Mouse (Mus musculus): ENCODE measurements at regions not wholly inside any gene's neighbourhood (a gene's known extent, or its start where the extent isn't known, plus 50 kb on each side); places are given as distances from the start of the nearest gene placed in this dataset.
"Not testable (repeated sequence)": the region's sequence is repeated elsewhere in the genome, so short reads cannot be mapped to it uniquely, and the experiment has no call there.

- no peak for DNase-seq
Measured at GRCm38 (mm10) chr3:16130385-16130784, 124.1 kb upstream of the Gm5150 start.

GRCm38 (mm10) chr3:16125346-16125915 is 119.2 kb upstream of the Gm5150 start:
- not testable (repeated sequence) for DNase-seq

- no peak for DNase-seq
Measured at GRCm38 (mm10) chr3:16115944-16116343, 109.7 kb upstream of the Gm5150 start.

GRCm38 (mm10) chr3:16107492-16107891 is 101.3 kb upstream of the Gm5150 start:
- DNase-seq: no peak

- no peak for DNase-seq
Measured at GRCm38 (mm10) chr3:16105080-16105479, 98.8 kb upstream of the Gm5150 start.

GRCm38 (mm10) chr3:16103180-16103579 is 96.9 kb upstream of the Gm5150 start:
- DNase-seq: no peak

GRCm38 (mm10) chr3:16086550-16086949 is 80.3 kb upstream of the Gm5150 start:
- DNase-seq: peak; percentile 3 to 9

GRCm38 (mm10) chr3:16085288-16085687 is 79.1 kb upstream of the Gm5150 start:
- DNase-seq: no peak

- no peak for DNase-seq
Measured at GRCm38 (mm10) chr3:16079178-16079577, 72.9 kb upstream of the Gm5150 start.

GRCm38 (mm10) chr3:16071906-16072305 is 65.7 kb upstream of the Gm5150 start:
- DNase-seq: no peak

GRCm38 (mm10) chr3:16070963-16071362 is 64.7 kb upstream of the Gm5150 start:
- DNase-seq: no peak

GRCm38 (mm10) chr3:16057709-16058108 is 51.5 kb upstream of the Gm5150 start:
- not testable (repeated sequence) for DNase-seq
